Mouse (Mus musculus): ENCODE measurements around the gene Olfr1356. TPM values are rescaled to one million over a fixed set of nuclear protein-coding genes. Genes with fewer than 3 reads are reported as not detected.
"Not testable (repeated sequence)": the region's sequence is repeated elsewhere in the genome, so short reads cannot be mapped to it uniquely, and the experiment has no call there.

Gene Olfr1356
- not detected in 2 replicates for polyA plus RNA-seq (2012; ENCODE audit: insufficient read depth, low replicate concordance)

- TF ChIP-seq FLI1 (IDR thresholded peaks at IDR 0.05; ENCODE audit: low read length) (no peak), GATA1 (IDR thresholded peaks at IDR 0.05; ENCODE audit: borderline replicate concordance, low read length) (no peak)
- Histone ChIP-seq H3K27me3 (replicated peaks) (no peaks in the 10 kb centered on the region), H3K4me1 (no peaks in the 10 kb centered on the region), H3K4me3 (replicated peaks) (no peak within 1 kb of the TSS), H3K9me3 (0 out of 2 replicates have a peak, but pooled peaks cover 5% of the 10 kb centered on the region), H3K36me3 (replicated peaks; ENCODE audit: low read length) (no peaks in the 10 kb centered on the region)
These were observed at the start of gene Olfr1356 for GRCm38 (mm10) chr10:78852066-78852465. Gene Olfr1356 (minus strand): TSS chr10:78852166.

GRCm38 (mm10) chr10:78875240-78875639 is 23.3 kb upstream of the Olfr1356 start, which contains the start of gene Olfr1355:
Gene Olfr1355 (plus strand): TSS chr10:78875540.
- Histone ChIP-seq H3K4me1 (no peaks in the 10 kb centered on the region), H3K36me3 (replicated peaks; ENCODE audit: low read length) (no peaks in the 10 kb centered on the region), H3K9me3 (peaks cover 4% of the 10 kb centered on the region), H3K4me3 (replicated peaks) (no peak within 1 kb of the TSS), H3K27me3 (replicated peaks) (no peaks in the 10 kb centered on the region)
- TF ChIP-seq FLI1 (IDR thresholded peaks at IDR 0.05; ENCODE audit: low read length) (no peak), GATA1 (IDR thresholded peaks at IDR 0.05; ENCODE audit: borderline replicate concordance, low read length) (no peak)

GRCm38 (mm10) chr10:78840456-78840855 is 11.5 kb downstream of the Olfr1356 start:
- not testable (repeated sequence) for H3K4me1 ChIP-seq; H3K4me3 ChIP-seq (replicated peaks); H3K36me3 ChIP-seq (replicated peaks; ENCODE audit: low read length); H3K9me3 ChIP-seq; H3K27me3 ChIP-seq (replicated peaks)

GRCm38 (mm10) chr10:78812358-78813060 is 39.5 kb downstream of the Olfr1356 start:
- Histone ChIP-seq H3K36me3 (replicated peaks; ENCODE audit: low read length) (no peaks in the 10 kb centered on the region), H3K9me3 (peaks cover 21% of the 10 kb centered on the region), H3K27me3 (replicated peaks) (no peaks in the 10 kb centered on the region), H3K4me3 (replicated peaks) (no peak overlapping the region), H3K4me1 (no peaks in the 10 kb centered on the region)
- no peak for TF ChIP-seq GATA1 (IDR thresholded peaks at IDR 0.05; ENCODE audit: borderline replicate concordance, low read length)
- TF ChIP-seq FLI1 (IDR thresholded peaks at IDR 0.05; ENCODE audit: low read length): no peak

GRCm38 (mm10) chr10:78801449-78801848 is 50.5 kb downstream of the Olfr1356 start:
- Histone ChIP-seq H3K36me3 (replicated peaks; ENCODE audit: low read length) (no peaks in the 10 kb centered on the region), H3K4me3 (replicated peaks) (no peak overlapping the region), H3K27me3 (replicated peaks) (no peaks in the 10 kb centered on the region), H3K9me3 (peaks cover 10% of the 10 kb centered on the region; the same call in 1 of the 2 replicates), H3K4me1 (no peaks in the 10 kb centered on the region)
- no peak for TF ChIP-seq FLI1 (IDR thresholded peaks at IDR 0.05; ENCODE audit: low read length)
- TF ChIP-seq GATA1 (IDR thresholded peaks at IDR 0.05; ENCODE audit: borderline replicate concordance, low read length): no peak

Other genes with a start within 250 kb of the Olfr1356 start
- 0.12 TPM in 1 of 2 replicates, not detected in the other for gene Olfr1357, start 234.1 kb downstream of the Olfr1356 start, polyA plus RNA-seq (2012; ENCODE audit: insufficient read depth, low replicate concordance)
- not detected in 2 replicates for gene Casp14, start 133.9 kb downstream of the Olfr1356 start, polyA plus RNA-seq (2012; ENCODE audit: insufficient read depth, low replicate concordance)
- not detected in 2 replicates for gene Ccdc105, start 99.1 kb downstream of the Olfr1356 start, polyA plus RNA-seq (2012; ENCODE audit: insufficient read depth, low replicate concordance)
- not detected in 2 replicates for gene Slc1a6, start 71.7 kb downstream of the Olfr1356 start, polyA plus RNA-seq (2012; ENCODE audit: insufficient read depth, low replicate concordance)
- not detected in 2 replicates for gene Olfr1355, start 23.4 kb upstream of the Olfr1356 start, polyA plus RNA-seq (2012; ENCODE audit: insufficient read depth, low replicate concordance)
- gene Olfr1354, start 61.0 kb upstream of the Olfr1356 start, polyA plus RNA-seq (2012; ENCODE audit: insufficient read depth, low replicate concordance): not detected in 2 replicates
- not detected in 2 replicates for gene Olfr8, start 98.5 kb upstream of the Olfr1356 start, polyA plus RNA-seq (2012; ENCODE audit: insufficient read depth, low replicate concordance)
- gene Olfr1353, start 111.1 kb upstream of the Olfr1356 start, polyA plus RNA-seq (2012; ENCODE audit: insufficient read depth, low replicate concordance): not detected in 2 replicates
- not detected in 2 replicates for gene Olfr1352, start 128.9 kb upstream of the Olfr1356 start, polyA plus RNA-seq (2012; ENCODE audit: insufficient read depth, low replicate concordance)
- gene Olfr1351, start 160.3 kb upstream of the Olfr1356 start, polyA plus RNA-seq (2012; ENCODE audit: insufficient read depth, low replicate concordance): not detected in 2 replicates
- not detected in 2 replicates for gene Olfr57, start 176.6 kb upstream of the Olfr1356 start, polyA plus RNA-seq (2012; ENCODE audit: insufficient read depth, low replicate concordance)
- gene 2610008E11Rik, start 245.4 kb upstream of the Olfr1356 start, polyA plus RNA-seq (2012; ENCODE audit: insufficient read depth, low replicate concordance): not detected in 2 replicates

Data from megakaryocyte, embryonic 14.5 days (primary cell).